Mouse (Mus musculus): Measurements from ENCODE around the gene S100a8. TPM values are rescaled to one million over a fixed set of nuclear protein-coding genes. Genes with fewer than 3 reads are reported as not detected.

S100a8 gene
- total RNA-seq (2023) = over 10,000 TPM; 45,493 to 45,678 TPM

GRCm38 (mm10) chr3:90668846-90669245 lies at the start of gene S100a8:
TSS of gene S100a8 (plus strand) at chr3:90668978.

GRCm38 (mm10) chr3:90653717-90654116 lies 15.1 kb upstream of the S100a8 start, which contains the start of gene S100a7a:
TSS of gene S100a7a (plus strand) at chr3:90654017.

GRCm38 (mm10) chr3:90695613-90696012 lies 26.8 kb downstream of the S100a8 start, which contains the start of gene S100a9:
TSS of gene S100a9 (minus strand) at chr3:90695721.

Other genes starting within 250 kb of the S100a8 start
- 10 to 100 TPM; 43.1 to 53.5 TPM for gene Ints3, start 235.4 kb upstream of the S100a8 start, total RNA-seq (2023)
- under 1 TPM; 0.15 to 0.53 TPM for gene Npr1, start 203.1 kb upstream of the S100a8 start, total RNA-seq (2023)
- gene Ilf2, start 192.9 kb upstream of the S100a8 start, total RNA-seq (2023) = 10 to 100 TPM; 50.7 to 54.7 TPM
- 10 to 100 TPM; 28.2 to 32.1 TPM for gene Snapin, start 177.9 kb upstream of the S100a8 start, total RNA-seq (2023)
- 10 to 100 TPM; 70.6 to 81.8 TPM for gene Chtop, start 159.5 kb upstream of the S100a8 start, total RNA-seq (2023)
- 10 to 100 TPM; 23.2 to 23.6 TPM for gene S100a1, start 154.6 kb upstream of the S100a8 start, total RNA-seq (2023)
- 10 to 100 TPM; 36.7 to 40.7 TPM for gene S100a13, start 154.5 kb upstream of the S100a8 start, total RNA-seq (2023)
- gene S100a14, start 142.1 kb upstream of the S100a8 start, total RNA-seq (2023) = under 1 TPM in 1 of 2 experiments, not detected in 1; 0.40 TPM
- gene S100a16, start 131.7 kb upstream of the S100a8 start, total RNA-seq (2023) = under 1 TPM in 1 of 2 experiments, not detected in 1; 0.39 TPM
- gene S100a3, start 108.4 kb upstream of the S100a8 start, total RNA-seq (2023) = 1 to 10 TPM; 5.9 to 6.6 TPM
- 1 to 10 TPM in 1 of 2 experiments, not detected in 1; 2.9 TPM for gene S100a2, start 78.7 kb upstream of the S100a8 start, total RNA-seq (2023)
- gene Gm42674, start 67.1 kb upstream of the S100a8 start, total RNA-seq (2023) = not detected
- 100 to 1,000 TPM; 351 to 397 TPM for gene S100a4, start 65.2 kb upstream of the S100a8 start, total RNA-seq (2023)
- not detected for gene S100a5, start 60.5 kb upstream of the S100a8 start, total RNA-seq (2023)
- gene S100a6, start 56.1 kb upstream of the S100a8 start, total RNA-seq (2023) = 1,000 to 10,000 TPM; 1,195 to 1,254 TPM
- 1 to 10 TPM; 1.6 to 2.2 TPM for gene S100a7a, start 15.0 kb upstream of the S100a8 start, total RNA-seq (2023)
- over 10,000 TPM; 54,611 to 54,778 TPM for gene S100a9, start 26.7 kb downstream of the S100a8 start, total RNA-seq (2023)
- 1 to 10 TPM in 1 of 2 experiments, under 1 TPM in 1; 0.71 to 1.4 TPM for gene Pglyrp4, start 57.9 kb downstream of the S100a8 start, total RNA-seq (2023)
- not detected for gene Gm5849, start 108.9 kb downstream of the S100a8 start, total RNA-seq (2023)

All from neutrophil, adult 83 days (primary cell).